Mouse (Mus musculus) intestine, postnatal 0 days (tissue): ENCODE measurements around the gene Dnttip1. TPM values are rescaled to one million over a fixed set of nuclear protein-coding genes. Genes with fewer than 3 reads are reported as not detected.

Experiments
- ATAC-seq: fragments of 200-750 bp; cut with Nextera tagmentation; 2 replicates; pipeline ENCODE4 v1.8.0; 2017; ENCODE audit warnings: mild to moderate bottlenecking, moderate TSS enrichment, moderate library complexity
- H3K27ac ChIP-seq: fragments of 300-500 bp; sonication (generic); 2 replicates; pipeline ENCODE4 v1.5.1; 2014; ENCODE audit warnings: mild to moderate bottlenecking, low read depth, low read length, moderate library complexity
- H3K27me3 ChIP-seq: fragments of 300-500 bp; sonication (generic); replicated peaks from 2 replicates; pipeline ENCODE4 v1.6.1; 2014; ENCODE audit warnings: low read length, mixed read lengths; ENCODE audit not compliant: control insufficient read depth, insufficient read depth
- H3K36me3 ChIP-seq: fragments of 300-500 bp; sonication (generic); 2 replicates; pipeline ENCODE4 v1.6.1; 2014; ENCODE audit warnings: mild to moderate bottlenecking, moderate library complexity; ENCODE audit not compliant: control insufficient read depth, insufficient read depth
- H3K4me1 ChIP-seq: fragments of 300-500 bp; sonication (generic); replicated peaks from 2 replicates; pipeline ENCODE4 v1.6.1; 2014; ENCODE audit warnings: antibody characterized with exemption, low read length, mixed read lengths; ENCODE audit not compliant: control insufficient read depth, insufficient read depth
- H3K4me2 ChIP-seq: fragments of 300-500 bp; sonication (generic); replicated peaks from 2 replicates; pipeline ENCODE4 v1.6.1; 2014; ENCODE audit warnings: low read depth, mild to moderate bottlenecking, moderate library complexity
- H3K4me3 ChIP-seq: fragments of 300-500 bp; sonication (generic); 2 replicates; pipeline ENCODE4 v1.5.1; 2014; ENCODE audit warnings: low read depth, low read length
- H3K9ac ChIP-seq: fragments of 300-500 bp; sonication (generic); 2 replicates; pipeline ENCODE4 v1.6.1; 2014; ENCODE audit warnings: mild to moderate bottlenecking, low read depth, low read length
- H3K9me3 ChIP-seq: fragments of 300-500 bp; sonication (generic); 2 replicates; pipeline ENCODE4 v1.6.1; 2016; ENCODE audit warnings: mixed run types; ENCODE audit not compliant: control insufficient read depth
- CTCF ChIP-seq: sonication (generic); IDR thresholded peaks from 2 replicates; pipeline ENCODE4 v1.5.1; 2016; ENCODE audit warnings: low read depth, mild to moderate bottlenecking, control low read depth, antibody characterized with exemption, moderate library complexity
- WGBS: fragments of 180-500 bp; shearing (Covaris S2); extraction: QIAGEN DNeasy Blood & Tissue Kit; methylation state at CpG from one replicate; pipeline ENCODE4 v1.1.7; 2014; 5-methylcytosine and 5-hydroxymethylcytosine counted together
- polyA plus RNA-seq: library from polyadenylated mRNA; unstranded; fragments of >200 nt; fragmentation: Nextera tagmentation; extraction: Ambion mirVana; gene quantifications from 2 replicates; pipeline ENCODE4 v1.2.1, GENCODE M21; 2015

The Dnttip1 gene
- polyA plus RNA-seq, 1 experiment from 2014 or later: 43.3 TPM

GRCm38 (mm10) chr2:164746693-164747092, 910 bp downstream of the Dnttip1 start:
- TF ChIP-seq CTCF: no peak
- H3K9ac ChIP-seq: peak overlapping the region; percentile 98
- H3K36me3 ChIP-seq: peaks cover 28% of the 10 kb centered on the region
- ATAC-seq: no peak
- H3K4me2 ChIP-seq: peak overlapping the region; percentile 90
- no peaks in the 10 kb centered on the region for H3K9me3 ChIP-seq
- H3K4me1 ChIP-seq: 0 out of 2 replicates have a peak, but pooled peaks cover 5% of the 10 kb centered on the region
- no peak overlapping the region for H3K27ac ChIP-seq
- H3K4me3 ChIP-seq: peak overlapping the region; percentile 83
- 34% methylated on average over 8 of the region's 8 CpGs for WGBS
- H3K27me3 ChIP-seq: no peaks in the 10 kb centered on the region

GRCm38 (mm10) chr2:164748191-164748590, 2.4 kb downstream of the Dnttip1 start:
- Histone ChIP-seq H3K4me3 (no peak overlapping the region), H3K36me3 (peaks cover 43% of the 10 kb centered on the region), H3K9ac (no peak overlapping the region), H3K27ac (no peak overlapping the region), H3K27me3 (no peaks in the 10 kb centered on the region), H3K9me3 (no peaks in the 10 kb centered on the region), H3K4me1 (0 out of 2 replicates have a peak, but pooled peaks cover 5% of the 10 kb centered on the region), H3K4me2 (no peak overlapping the region)
- TF ChIP-seq CTCF: no peak
- 88% methylated on average over 4 of the region's 4 CpGs for WGBS
- no peak for ATAC-seq

GRCm38 (mm10) chr2:164748991-164749390, 3.2 kb downstream of the Dnttip1 start:
- Histone ChIP-seq H3K4me3 (no peak overlapping the region), H3K4me2 (no peak overlapping the region), H3K36me3 (peaks cover 49% of the 10 kb centered on the region), H3K9ac (no peak overlapping the region), H3K4me1 (0 out of 2 replicates have a peak, but pooled peaks cover 5% of the 10 kb centered on the region), H3K9me3 (no peaks in the 10 kb centered on the region), H3K27me3 (no peaks in the 10 kb centered on the region), H3K27ac (no peak overlapping the region)
- no peak for ATAC-seq
- WGBS: 83% methylated on average over 6 of the region's 6 CpGs
- no peak for TF ChIP-seq CTCF

- WGBS: 81% methylated on average over 2 of the region's 2 CpGs
- ATAC-seq: no peak
- Histone ChIP-seq H3K4me3 (no peak overlapping the region), H3K27ac (no peak overlapping the region), H3K36me3 (peaks cover 83% of the 10 kb centered on the region), H3K9me3 (no peaks in the 10 kb centered on the region), H3K27me3 (no peaks in the 10 kb centered on the region), H3K4me1 (no peaks in the 10 kb centered on the region), H3K4me2 (no peak overlapping the region), H3K9ac (no peak overlapping the region)
- no peak for TF ChIP-seq CTCF
These were observed 6.7 kb downstream of the Dnttip1 start for GRCm38 (mm10) chr2:164752454-164752853.

- no peaks in the 10 kb centered on the region for H3K4me1 ChIP-seq
- WGBS: 71% methylated on average over 11 of the region's 11 CpGs
- no peaks in the 10 kb centered on the region for H3K9me3 ChIP-seq
- no peak overlapping the region for H3K9ac ChIP-seq
- no peak for TF ChIP-seq CTCF
- H3K4me3 ChIP-seq: no peak overlapping the region
- peaks cover 90% of the 10 kb centered on the region for H3K36me3 ChIP-seq
- no peak overlapping the region for H3K27ac ChIP-seq
- no peaks in the 10 kb centered on the region for H3K27me3 ChIP-seq
- no peak overlapping the region for H3K4me2 ChIP-seq
- ATAC-seq: no peak
These were observed 8.3 kb downstream of the Dnttip1 start for GRCm38 (mm10) chr2:164754105-164754504.

- Histone ChIP-seq H3K9ac (no peak overlapping the region), H3K27ac (no peak overlapping the region), H3K4me3 (no peak overlapping the region), H3K4me1 (no peaks in the 10 kb centered on the region), H3K36me3 (peaks cover 93% of the 10 kb centered on the region), H3K9me3 (no peaks in the 10 kb centered on the region), H3K27me3 (no peaks in the 10 kb centered on the region), H3K4me2 (no peak overlapping the region)
- TF ChIP-seq CTCF: no peak
- no peak for ATAC-seq
- WGBS: 76% methylated on average over 2 of the region's 2 CpGs
These were observed 9.0 kb downstream of the Dnttip1 start for GRCm38 (mm10) chr2:164754800-164755199.

GRCm38 (mm10) chr2:164757841-164758240, 12.1 kb downstream of the Dnttip1 start:
- Histone ChIP-seq H3K4me3 (no peak overlapping the region), H3K4me1 (no peaks in the 10 kb centered on the region), H3K4me2 (no peak overlapping the region), H3K27ac (no peak overlapping the region), H3K27me3 (no peaks in the 10 kb centered on the region), H3K36me3 (peaks cover 96% of the 10 kb centered on the region), H3K9ac (no peak overlapping the region), H3K9me3 (no peaks in the 10 kb centered on the region)
- WGBS: 85% methylated on average over 11 of the region's 11 CpGs
- TF ChIP-seq CTCF: no peak
- ATAC-seq: no peak
